Mouse (Mus musculus) ovary, postnatal 14 days (tissue): ENCODE measurements around the gene Serinc5.
A peak's percentile ranks its signal among the peaks of the same experiment; 100 is the strongest.

Source experiments
- DNase-seq: peaks from one replicate; pipeline ENCODE4 v3.0.0; 2022; ENCODE audit warnings: low spot score

Gene Serinc5

DNA sequence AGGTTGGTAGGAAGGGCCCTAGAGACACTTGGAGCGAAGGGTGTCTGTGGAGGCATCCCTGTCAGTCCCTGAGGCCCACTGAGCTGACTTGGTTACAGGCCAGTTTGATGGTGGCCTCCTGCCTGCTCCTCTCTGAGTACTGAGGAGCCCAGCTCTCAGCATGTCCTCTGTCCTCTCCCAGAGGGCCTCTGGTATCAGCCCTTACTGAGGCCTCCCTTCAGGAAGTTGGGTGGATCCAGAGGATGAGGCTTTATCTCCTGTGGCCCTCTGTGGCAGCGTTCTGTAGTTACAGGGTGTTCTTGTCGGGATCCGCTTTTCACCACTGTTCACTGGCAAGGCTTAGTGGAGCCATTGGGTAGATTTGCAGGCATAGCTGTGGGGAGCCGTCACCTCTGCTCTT is 132.4 kb downstream of the Serinc5 start:
- no peak for DNase-seq

DNA sequence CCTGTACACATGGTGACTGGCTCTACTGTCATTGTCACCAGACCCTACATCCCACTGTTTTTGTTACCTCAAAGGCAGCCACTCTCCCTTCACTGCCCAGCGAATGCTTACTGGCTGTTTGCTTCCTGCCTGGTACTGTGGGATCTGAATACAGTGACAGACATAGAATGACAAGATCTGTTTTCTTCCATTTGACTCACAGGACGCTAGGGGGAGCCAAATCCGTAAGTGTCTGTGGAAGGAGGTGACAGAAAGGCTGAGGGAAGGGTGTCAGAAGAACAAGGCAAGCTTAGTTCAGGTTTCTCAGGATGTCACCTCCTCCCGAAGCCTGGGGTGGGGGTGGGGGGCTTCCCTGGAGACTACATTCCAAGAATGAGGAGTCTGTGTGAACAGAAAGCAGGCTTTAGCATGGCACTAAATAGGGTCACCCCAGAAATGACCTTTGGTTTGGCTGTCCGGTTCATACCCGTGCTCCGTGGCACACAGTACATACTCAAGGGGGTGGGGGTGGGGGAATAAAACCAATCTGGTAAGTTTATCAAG is 140.2 kb downstream of the Serinc5 start:
- DNase-seq = peak; percentile 46

DNA sequence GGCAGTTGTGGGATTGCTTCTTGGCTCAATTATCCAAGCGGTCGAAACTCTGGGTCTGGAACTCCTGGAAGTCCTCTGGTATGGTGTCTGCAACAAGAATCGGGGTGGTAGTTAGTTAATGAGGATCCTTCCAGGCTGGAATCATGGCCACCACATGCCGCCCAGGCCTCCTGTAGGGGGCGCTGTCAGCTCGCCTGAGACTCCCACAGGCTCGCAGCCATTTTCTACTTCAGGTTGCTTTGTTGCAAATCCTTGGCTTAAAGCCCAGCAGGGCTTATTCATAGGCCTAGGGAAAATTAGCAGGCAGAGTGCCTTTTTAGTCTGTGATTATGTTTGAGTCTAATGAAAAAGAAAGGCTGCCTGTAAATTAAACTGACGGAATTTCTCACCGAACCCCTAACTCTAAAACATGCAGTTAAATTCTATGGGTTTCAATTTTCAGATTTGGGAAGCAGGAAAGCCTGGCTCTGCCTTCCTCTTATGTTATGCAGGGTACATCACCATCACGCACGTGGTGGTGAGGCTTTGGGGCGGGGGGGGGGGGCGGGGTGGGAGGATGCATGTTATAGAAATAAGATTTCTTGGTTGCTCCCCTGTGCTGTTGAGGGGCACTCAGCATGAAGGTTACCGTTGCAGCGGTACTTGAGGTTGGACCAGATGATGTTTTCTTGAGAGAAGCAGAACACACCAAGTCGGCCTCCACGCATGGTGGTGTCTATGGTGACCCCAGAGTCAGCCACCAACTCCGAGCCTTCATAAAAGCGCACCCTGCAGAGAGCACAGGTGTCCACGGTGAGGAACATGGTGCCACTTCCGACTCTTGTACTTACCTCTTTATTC is 141.1 kb downstream of the Serinc5 start:
- peak; percentile 87 for DNase-seq

DNA sequence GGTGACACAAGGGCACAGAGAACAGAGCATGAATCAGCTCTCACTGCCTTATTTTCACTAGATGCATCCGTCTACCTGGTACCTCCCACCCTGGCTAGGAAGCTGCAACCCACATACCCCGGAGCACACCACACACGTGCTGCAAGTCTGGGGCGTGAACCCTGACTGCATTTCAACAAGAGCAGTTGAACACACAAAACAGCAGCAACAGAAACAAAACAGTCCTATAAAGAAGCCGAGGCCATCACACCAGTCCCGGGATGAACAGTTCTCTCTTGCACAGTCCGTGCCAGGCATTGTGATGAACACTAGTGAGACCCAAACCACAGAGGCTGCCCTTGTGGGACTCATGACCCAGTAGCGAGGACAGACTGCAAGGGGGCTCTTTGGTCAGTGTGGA is 142.8 kb downstream of the Serinc5 start:
- no peak for DNase-seq

DNA sequence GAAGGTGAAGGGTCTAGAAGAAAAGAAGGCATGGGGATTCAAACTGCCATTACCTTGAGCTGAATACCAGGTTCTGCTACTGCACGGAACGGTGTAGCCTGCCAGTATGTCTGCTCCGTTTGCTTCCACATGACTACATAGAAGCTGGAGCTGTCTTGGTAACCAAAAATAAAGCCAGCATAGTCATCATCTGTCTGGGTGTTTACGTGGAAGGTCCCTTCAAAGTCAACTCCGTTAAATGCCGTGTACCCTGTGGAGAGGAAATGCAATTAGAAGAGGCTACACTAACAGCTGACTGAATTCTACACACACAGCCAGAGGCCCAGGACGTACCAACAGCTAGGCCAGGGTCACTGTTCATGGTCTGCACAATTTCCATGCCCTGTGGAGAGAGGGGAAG is 144.1 kb downstream of the Serinc5 start:
- DNase-seq = no peak

DNA sequence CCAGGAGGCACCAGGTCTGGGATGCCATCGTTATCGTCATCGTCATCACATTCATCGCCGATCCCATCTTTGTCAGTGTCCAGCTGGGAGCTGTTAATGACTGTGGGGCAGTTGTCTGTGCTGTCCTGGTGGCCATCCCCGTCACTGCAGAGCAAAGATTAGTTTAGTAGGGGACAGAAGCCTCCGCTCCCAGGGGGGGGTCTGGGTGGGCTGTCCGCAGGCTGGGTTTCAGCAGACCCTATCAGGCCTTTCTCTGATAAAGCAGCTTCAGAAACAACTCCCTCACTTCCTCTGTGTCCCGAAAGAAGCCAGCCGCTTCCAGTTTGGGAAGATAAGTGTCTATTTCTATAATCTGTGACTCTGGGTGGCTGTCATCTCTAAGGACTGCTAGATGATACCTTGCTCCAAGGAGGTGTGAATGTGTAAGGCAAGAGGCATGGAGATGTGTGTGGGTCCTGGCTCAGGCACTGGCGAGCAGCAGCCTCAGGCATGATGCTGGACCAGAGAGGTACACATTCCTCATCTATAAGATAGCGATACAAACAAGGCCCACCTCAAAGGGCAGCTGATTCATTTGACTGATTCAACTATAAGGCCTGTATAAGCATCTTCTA is 147.2 kb downstream of the Serinc5 start:
- no peak for DNase-seq

DNA sequence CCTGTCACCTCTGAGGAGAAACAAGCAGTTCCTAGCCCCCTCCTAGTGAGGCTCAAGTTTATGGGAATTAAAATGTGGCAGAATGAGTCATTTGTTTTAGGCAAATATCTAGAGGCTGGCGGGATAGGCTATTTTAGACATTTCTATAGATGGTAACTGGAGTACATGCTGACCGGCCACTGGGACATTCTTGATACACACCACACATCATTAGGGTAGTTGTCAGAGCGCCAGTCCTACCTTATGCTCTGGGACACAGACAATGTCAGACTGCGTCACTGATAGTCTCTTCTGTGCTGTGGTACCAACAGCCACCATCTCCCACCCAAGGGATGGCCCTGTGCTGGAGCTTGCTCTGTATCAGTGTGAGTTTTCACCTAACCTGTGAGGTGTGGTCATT is 148.2 kb downstream of the Serinc5 start:
- DNase-seq = no peak

DNA sequence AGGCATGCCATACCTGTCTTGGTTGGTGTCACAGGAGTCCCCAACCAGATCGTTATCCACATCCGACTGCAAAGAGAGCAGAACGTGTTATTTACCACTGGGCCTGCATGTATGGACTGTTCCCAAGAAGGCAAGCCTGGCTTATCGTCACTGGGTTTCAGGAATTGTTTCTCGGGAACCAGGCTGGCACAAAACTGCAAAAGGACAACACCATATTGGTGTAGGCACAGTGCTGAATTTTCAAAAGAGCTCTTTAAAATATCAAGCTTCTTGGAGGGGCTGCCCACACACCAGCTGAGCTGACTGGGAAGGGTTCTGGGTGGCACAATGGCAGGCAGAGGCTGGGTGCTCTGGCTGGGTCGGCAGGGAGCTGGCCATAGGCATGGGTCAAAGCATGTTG is 149.6 kb downstream of the Serinc5 start:
- no peak for DNase-seq
